Mouse (Mus musculus) cerebellum, adult 8-10 months (tissue): Measurements from ENCODE around the gene Gm20795.
"Not testable (repeated sequence)": the region's sequence is repeated elsewhere in the genome, so short reads cannot be mapped to it uniquely, and the experiment has no call there.

ENCODE experiments used
- DNase-seq: peaks from one replicate; pipeline ENCODE4 v3.0.0; 2022

Gm20795 gene

GRCm38 (mm10) chrY:40804614-40805013 lies at the start of gene Gm20795:
Gm20795 (plus strand) TSS chrY:40804914.
- not testable (repeated sequence) for DNase-seq

- not testable (repeated sequence) for DNase-seq
Measured at GRCm38 (mm10) chrY:40775665-40776064, 29.0 kb upstream of the Gm20795 start, which contains the start of gene Gm21797. Gm21797 (minus strand) TSS chrY:40775765.
